Mouse (Mus musculus) forebrain, embryonic 12.5 days (tissue): Measurements from ENCODE around the gene Gm5849. TPM values are rescaled to one million over a fixed set of nuclear protein-coding genes. Genes with fewer than 3 reads are reported as not detected.
"Not testable (repeated sequence)": the region's sequence is repeated elsewhere in the genome, so short reads cannot be mapped to it uniquely, and the experiment has no call there.

ENCODE experiments used
- ATAC-seq: fragments of 200-750 bp; cut with Nextera tagmentation; 2 replicates; pipeline ENCODE4 v1.8.0; 2017; ENCODE audit warnings: moderate TSS enrichment; ENCODE audit not compliant: low FRiP score
- H3K27ac ChIP-seq: fragments of 300-500 bp; sonication (generic); 2 replicates; pipeline ENCODE4 v1.5.1; 2016; ENCODE audit warnings: mild to moderate bottlenecking
- H3K27me3 ChIP-seq: fragments of 300-500 bp; sonication (generic); 2 replicates; pipeline ENCODE4 v1.6.1; 2016; ENCODE audit warnings: mild to moderate bottlenecking
- H3K36me3 ChIP-seq: fragments of 300-500 bp; sonication (generic); replicated peaks from 2 replicates; pipeline ENCODE4 v1.6.1; 2016; ENCODE audit warnings: mild to moderate bottlenecking
- H3K4me1 ChIP-seq: fragments of 300-500 bp; sonication (generic); 2 replicates; pipeline ENCODE4 v1.6.1; 2016
- H3K4me2 ChIP-seq: fragments of 300-500 bp; sonication (generic); 2 replicates; pipeline ENCODE4 v1.6.1; 2016; ENCODE audit warnings: mild to moderate bottlenecking, moderate library complexity
- H3K4me3 ChIP-seq: fragments of 300-500 bp; sonication (generic); replicated peaks from 2 replicates; pipeline ENCODE4 v1.5.1; 2016; ENCODE audit warnings: mild to moderate bottlenecking
- H3K9ac ChIP-seq: fragments of 300-500 bp; sonication (generic); 2 replicates; pipeline ENCODE4 v1.6.1; 2016; ENCODE audit warnings: mild to moderate bottlenecking
- H3K9me3 ChIP-seq: fragments of 300-500 bp; sonication (generic); 2 replicates; pipeline ENCODE4 v1.6.1; 2016
- WGBS: fragments of 180-500 bp; shearing (Covaris S2); methylation state at CpG from one replicate; pipeline ENCODE4 v1.1.7; 2016; 5-methylcytosine and 5-hydroxymethylcytosine counted together
- polyA plus RNA-seq: library from polyadenylated mRNA; unstranded; fragments of >200 nt; fragmentation: Nextera tagmentation; extraction: Ambion mirVana; gene quantifications from 2 replicates; pipeline ENCODE4 v1.2.1, GENCODE M21; 2016

The Gm5849 gene
- polyA plus RNA-seq = not detected in 2 replicates

- H3K27me3 ChIP-seq, H3K4me1 ChIP-seq, H3K4me2 ChIP-seq, ATAC-seq, H3K27ac ChIP-seq, H3K9me3 ChIP-seq, H3K4me3 ChIP-seq, H3K9ac ChIP-seq, H3K36me3 ChIP-seq: not testable (repeated sequence)
- 83% methylated on average over 1 of the region's 1 CpGs for WGBS
These were observed at the start of gene Gm5849 for GRCm38 (mm10) chr3:90777776-90778175. Gene Gm5849 (minus strand): TSS chr3:90777876.

GRCm38 (mm10) chr3:90749658-90750057, 28.0 kb downstream of the Gm5849 start:
- Histone ChIP-seq H3K4me2 (no peak overlapping the region), H3K36me3 (no peaks in the 10 kb centered on the region), H3K9me3 (0 out of 2 replicates have a peak, but pooled peaks cover 3% of the 10 kb centered on the region), H3K27me3 (no peaks in the 10 kb centered on the region), H3K4me1 (no peaks in the 10 kb centered on the region), H3K27ac (no peak overlapping the region), H3K9ac (no peak overlapping the region), H3K4me3 (no peak overlapping the region)
- 91% methylated on average over 1 of the region's 1 CpGs for WGBS
- ATAC-seq = no peak

GRCm38 (mm10) chr3:90726606-90727005, 51.1 kb downstream of the Gm5849 start, which contains the start of gene Pglyrp4:
Gene Pglyrp4 (plus strand): TSS chr3:90726906.
- Histone ChIP-seq H3K4me3 (no peak within 1 kb of the TSS), H3K4me2 (no peak within 1 kb of the TSS), H3K9ac (no peak within 1 kb of the TSS), H3K9me3 (no peaks in the 10 kb centered on the region), H3K36me3 (no peaks in the 10 kb centered on the region), H3K4me1 (no peaks in the 10 kb centered on the region), H3K27me3 (no peaks in the 10 kb centered on the region), H3K27ac (no peak within 1 kb of the TSS)
- 87% methylated on average over 3 of the region's 3 CpGs for WGBS
- no peak for ATAC-seq

Other genes with a start within 250 kb of the Gm5849 start
- 26.8 and 27.3 TPM in 2 replicates for gene S100a16, start 240.6 kb downstream of the Gm5849 start, polyA plus RNA-seq
- gene S100a3, start 217.3 kb downstream of the Gm5849 start, polyA plus RNA-seq = not detected in 2 replicates
- gene S100a2, start 187.6 kb downstream of the Gm5849 start, polyA plus RNA-seq = not detected in 2 replicates
- not detected in 2 replicates for gene Gm42674, start 176.0 kb downstream of the Gm5849 start, polyA plus RNA-seq
- 1.6 and 1.7 TPM in 2 replicates for gene S100a4, start 174.1 kb downstream of the Gm5849 start, polyA plus RNA-seq
- 0.56 TPM in 1 of 2 replicates, not detected in the other for gene S100a5, start 169.4 kb downstream of the Gm5849 start, polyA plus RNA-seq
- 20.1 and 22.2 TPM in 2 replicates for gene S100a6, start 165.0 kb downstream of the Gm5849 start, polyA plus RNA-seq
- not detected in 2 replicates for gene S100a7a, start 123.9 kb downstream of the Gm5849 start, polyA plus RNA-seq
- gene S100a8, start 108.9 kb downstream of the Gm5849 start, polyA plus RNA-seq = 4.4 and 5.2 TPM in 2 replicates
- gene S100a9, start 82.2 kb downstream of the Gm5849 start, polyA plus RNA-seq = 2.6 and 3.8 TPM in 2 replicates
- not detected in 2 replicates for gene Pglyrp4, start 51.0 kb downstream of the Gm5849 start, polyA plus RNA-seq